Mouse (Mus musculus): ENCODE measurements around the gene Bend4.

- no peak for TF ChIP-seq EP300 (IDR thresholded peaks at IDR 0.05; ENCODE audit: low read depth)
- no peak for TF ChIP-seq CTCF (IDR thresholded peaks at IDR 0.05; ENCODE audit: low read depth)
Measured at GRCm38 (mm10) chr5:67382556-67382955, 45.6 kb downstream of the Bend4 start.

Data from heart, postnatal 0 days (tissue).